Mouse (Mus musculus) small intestine, adult 2 months (tissue): ENCODE measurements at regions not wholly inside any gene's neighbourhood (a gene's known extent, or its start where the extent isn't known, plus 50 kb on each side); places are given as distances from the start of the nearest gene placed in this dataset.

ENCODE experiments used
- CTCF ChIP-seq: fragments of 200-500 bp; IDR thresholded peaks from 2 replicates; pipeline ENCODE4 v1.5.1; 2012; ENCODE audit warnings: low read depth, mild to moderate bottlenecking, control low read depth, inconsistent platforms, low read length, moderate library complexity, mixed read lengths; ENCODE audit not compliant: insufficient replicate concordance, insufficient read length; ENCODE audit errors: extremely low read depth
- POLR2A ChIP-seq: fragments of 200-500 bp; IDR thresholded peaks from 2 replicates; pipeline ENCODE4 v1.6.1; 2012; ENCODE audit warnings: low read depth, mild to moderate bottlenecking, control low read depth, inconsistent platforms, low read length, moderate library complexity

GRCm38 (mm10) chr11:65363846-65364245 lies 94.1 kb upstream of the Myocd start:
- TF ChIP-seq POLR2A (no peak), CTCF (no peak)
